Mouse (Mus musculus) stomach, embryonic 14.5 days (tissue): ENCODE measurements around the gene Gm49380. TPM values are rescaled to one million over a fixed set of nuclear protein-coding genes. Genes with fewer than 3 reads are reported as not detected.

Experiments
- ATAC-seq: fragments of 200-750 bp; cut with Nextera tagmentation; 2 replicates; pipeline ENCODE4 v1.8.0; 2017; ENCODE audit warnings: low read depth, moderate TSS enrichment; ENCODE audit not compliant: insufficient number of reproducible peaks, insufficient read depth, low FRiP score
- H3K27ac ChIP-seq: fragments of 300-500 bp; sonication (generic); 2 replicates; pipeline ENCODE4 v1.5.1; 2014; ENCODE audit warnings: mild to moderate bottlenecking, low read length, moderate library complexity, mixed read lengths
- H3K27me3 ChIP-seq: fragments of 300-500 bp; sonication (generic); 2 replicates; pipeline ENCODE4 v1.6.1; 2014; ENCODE audit warnings: low read length, control low read depth, mixed read lengths; ENCODE audit not compliant: control insufficient read depth, insufficient read depth
- H3K36me3 ChIP-seq: fragments of 300-500 bp; sonication (generic); 2 replicates; pipeline ENCODE4 v1.6.1; 2014; ENCODE audit warnings: mild to moderate bottlenecking, control low read depth, low read length, moderate library complexity, mixed read lengths; ENCODE audit not compliant: control insufficient read depth, insufficient read depth
- H3K4me1 ChIP-seq: fragments of 300-500 bp; sonication (generic); 2 replicates; pipeline ENCODE4 v1.6.1; 2014; ENCODE audit warnings: low read length, control low read depth, mixed read lengths; ENCODE audit not compliant: control insufficient read depth, insufficient read depth
- H3K4me2 ChIP-seq: fragments of 300-500 bp; sonication (generic); replicated peaks from 2 replicates; pipeline ENCODE4 v1.6.1; 2014; ENCODE audit warnings: low read depth, low read length, control low read depth
- H3K4me3 ChIP-seq: fragments of 300-500 bp; sonication (generic); 2 replicates; pipeline ENCODE4 v1.5.1; 2014; ENCODE audit warnings: low read depth, low read length, control low read depth
- H3K9ac ChIP-seq: fragments of 300-500 bp; sonication (generic); replicated peaks from 2 replicates; pipeline ENCODE4 v1.6.1; 2014; ENCODE audit warnings: low read depth, mild to moderate bottlenecking, control low read depth, low read length, moderate library complexity, mixed read lengths
- H3K9me3 ChIP-seq: fragments of 300-500 bp; sonication (generic); 2 replicates; pipeline ENCODE4 v1.6.1; 2016; ENCODE audit warnings: low read depth, low read length, control low read depth; ENCODE audit not compliant: control insufficient read depth
- WGBS: fragments of 180-500 bp; shearing (Covaris S2); extraction: QIAGEN DNeasy Blood & Tissue Kit; methylation state at CpG from one replicate; pipeline ENCODE4 v1.1.7; 2014; 5-methylcytosine and 5-hydroxymethylcytosine counted together
- polyA plus RNA-seq: library from polyadenylated mRNA; unstranded; fragments of >200 nt; fragmentation: Nextera tagmentation; extraction: Ambion mirVana; gene quantifications from 2 replicates; pipeline ENCODE4 v1.2.1, GENCODE M21; 2014

The Gm49380 gene
- polyA plus RNA-seq, 1 experiment from 2014 or later: 0.52 TPM

DNA sequence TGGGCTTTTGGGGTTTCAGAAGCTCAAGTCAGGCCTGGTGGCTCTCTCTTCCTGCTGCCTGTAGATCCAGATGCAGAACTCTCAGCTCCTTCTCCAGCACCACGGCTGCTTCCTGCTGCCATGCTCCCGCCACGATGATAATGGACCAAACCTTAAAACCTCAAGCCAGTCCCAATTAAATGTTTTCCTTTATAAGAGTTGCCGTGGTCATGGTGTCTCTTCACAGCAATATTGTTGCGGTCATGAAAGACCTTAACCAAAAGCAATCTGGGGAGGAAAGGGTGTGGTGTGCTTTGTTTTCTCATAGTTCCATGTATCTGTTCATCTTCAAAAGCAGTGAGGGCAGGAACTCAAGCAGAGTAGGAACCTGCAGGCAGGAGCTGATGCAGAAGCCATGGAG, 76.2 kb downstream of the Gm49380 start:
- Histone ChIP-seq H3K4me1 (no peaks in the 10 kb centered on the region), H3K4me3 (no peak overlapping the region), H3K9me3 (no peaks in the 10 kb centered on the region), H3K36me3 (no peaks in the 10 kb centered on the region), H3K4me2 (no peak overlapping the region), H3K9ac (no peak overlapping the region), H3K27me3 (0 out of 2 replicates have a peak, but pooled peaks cover under 1% of the 10 kb centered on the region), H3K27ac (no peak overlapping the region)
- ATAC-seq: no peak
- 93% methylated on average over 5 of the region's 5 CpGs for WGBS

GRCm38 (mm10) chr9:44033957-44034727, 79.2 kb downstream of the Gm49380 start:
- Histone ChIP-seq H3K4me3 (no peak overlapping the region), H3K36me3 (no peaks in the 10 kb centered on the region), H3K4me2 (no peak overlapping the region), H3K27ac (no peak overlapping the region), H3K9ac (no peak overlapping the region), H3K9me3 (no peaks in the 10 kb centered on the region), H3K4me1 (no peaks in the 10 kb centered on the region), H3K27me3 (no peaks in the 10 kb centered on the region)
- WGBS: 67% methylated on average over 13 of the region's 13 CpGs
- no peak for ATAC-seq

DNA sequence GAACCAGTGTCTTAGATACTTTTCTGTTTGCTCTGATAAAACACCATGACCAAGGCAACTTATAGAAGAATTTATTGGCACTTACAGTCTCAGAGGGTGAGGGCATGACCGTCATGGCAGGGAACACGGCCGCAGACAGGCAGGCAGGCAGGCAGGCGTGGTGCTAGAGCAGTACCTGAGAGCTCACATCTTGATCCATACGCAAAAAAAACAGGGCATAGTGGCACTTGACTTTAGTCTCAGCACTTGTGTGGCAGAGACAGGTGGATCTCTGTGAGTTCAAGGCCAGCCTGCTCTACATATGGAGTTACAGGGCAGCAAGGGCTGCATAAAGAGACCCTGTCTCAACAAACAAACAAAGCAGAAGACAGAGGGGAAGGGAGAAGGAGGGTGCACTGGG, 80.0 kb downstream of the Gm49380 start:
- no peak for ATAC-seq
- WGBS: 93% methylated on average over 5 of the region's 5 CpGs
- H3K27ac ChIP-seq: no peak overlapping the region
- H3K9me3 ChIP-seq: no peaks in the 10 kb centered on the region
- no peaks in the 10 kb centered on the region for H3K27me3 ChIP-seq
- no peak overlapping the region for H3K4me3 ChIP-seq
- no peaks in the 10 kb centered on the region for H3K4me1 ChIP-seq
- H3K4me2 ChIP-seq: no peak overlapping the region
- no peaks in the 10 kb centered on the region for H3K36me3 ChIP-seq
- no peak overlapping the region for H3K9ac ChIP-seq

GRCm38 (mm10) chr9:44031946-44032345, 81.4 kb downstream of the Gm49380 start:
- Histone ChIP-seq H3K4me3 (no peak overlapping the region), H3K27me3 (no peaks in the 10 kb centered on the region), H3K27ac (no peak overlapping the region), H3K4me1 (no peaks in the 10 kb centered on the region), H3K9ac (no peak overlapping the region), H3K9me3 (no peaks in the 10 kb centered on the region), H3K36me3 (no peaks in the 10 kb centered on the region), H3K4me2 (no peak overlapping the region)
- ATAC-seq: no peak
- WGBS: 74% methylated on average over 4 of the region's 4 CpGs

- Histone ChIP-seq H3K4me3 (no peak overlapping the region), H3K4me1 (no peaks in the 10 kb centered on the region), H3K27ac (no peak overlapping the region), H3K36me3 (no peaks in the 10 kb centered on the region), H3K9me3 (no peaks in the 10 kb centered on the region), H3K9ac (no peak overlapping the region), H3K4me2 (no peak overlapping the region), H3K27me3 (no peaks in the 10 kb centered on the region)
- 89% methylated on average over 5 of the region's 5 CpGs for WGBS
- ATAC-seq: no peak
Measured at GRCm38 (mm10) chr9:44031079-44031478, 82.2 kb downstream of the Gm49380 start.

DNA sequence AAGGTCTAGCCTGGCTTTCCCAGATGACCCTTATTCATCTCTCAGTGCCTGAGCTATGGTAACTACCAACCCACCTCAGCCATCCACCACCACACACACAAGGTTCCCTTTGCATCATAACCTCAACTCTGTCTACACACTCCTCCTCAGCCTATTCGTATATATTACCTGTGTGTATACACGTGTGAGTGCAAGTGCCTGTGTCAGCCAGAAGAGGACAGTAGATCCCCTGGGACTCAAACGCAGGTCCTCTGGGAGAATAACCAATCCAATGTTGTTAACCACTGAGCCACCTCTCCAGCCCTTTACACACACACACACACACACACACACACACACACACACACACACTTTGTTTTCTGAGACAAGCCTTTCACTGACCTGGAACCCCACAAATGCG, 82.7 kb downstream of the Gm49380 start:
- Histone ChIP-seq H3K9me3 (no peaks in the 10 kb centered on the region), H3K27ac (no peak overlapping the region), H3K9ac (no peak overlapping the region), H3K36me3 (no peaks in the 10 kb centered on the region), H3K4me3 (no peak overlapping the region), H3K4me2 (no peak overlapping the region), H3K4me1 (no peaks in the 10 kb centered on the region), H3K27me3 (no peaks in the 10 kb centered on the region)
- WGBS: 93% methylated on average over 4 of the region's 4 CpGs
- ATAC-seq: no peak

DNA sequence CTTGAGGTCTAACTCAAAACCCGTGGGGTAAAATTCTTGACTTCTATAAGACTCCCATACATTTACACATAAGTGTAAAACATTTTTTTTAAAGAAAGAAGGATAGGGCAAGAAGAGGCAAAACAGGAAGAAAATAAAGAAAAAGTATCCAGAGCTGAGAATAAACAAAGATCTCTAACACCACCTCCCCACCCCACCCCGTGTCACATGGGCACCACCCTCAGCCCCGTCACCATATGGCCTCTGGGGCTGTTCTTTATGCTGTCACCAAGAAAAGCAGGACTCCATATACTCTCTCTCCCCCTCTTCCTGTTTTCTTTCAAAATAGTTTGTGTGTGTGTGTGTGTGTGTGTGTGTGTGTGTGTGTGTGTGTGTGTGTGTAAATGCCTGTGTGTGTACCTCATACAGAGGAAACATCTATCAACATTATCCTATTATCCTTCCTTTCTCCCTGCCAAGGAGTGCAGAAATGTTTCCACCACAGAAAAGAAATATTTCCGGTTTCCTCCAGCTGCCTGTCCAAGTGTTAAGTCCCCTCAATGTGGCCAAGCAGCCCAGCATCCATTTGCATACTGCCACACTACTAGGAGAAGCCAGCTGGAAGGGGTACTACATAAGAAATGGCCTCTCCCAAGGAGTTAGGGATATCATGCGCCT, 83.6 kb downstream of the Gm49380 start:
- no peak overlapping the region for H3K27ac ChIP-seq
- ATAC-seq: no peak
- no peak overlapping the region for H3K9ac ChIP-seq
- H3K4me3 ChIP-seq: no peak overlapping the region
- H3K4me1 ChIP-seq: no peaks in the 10 kb centered on the region
- no peaks in the 10 kb centered on the region for H3K9me3 ChIP-seq
- 45% methylated on average over 5 of the region's 5 CpGs for WGBS
- no peak overlapping the region for H3K4me2 ChIP-seq
- no peaks in the 10 kb centered on the region for H3K36me3 ChIP-seq
- H3K27me3 ChIP-seq: no peaks in the 10 kb centered on the region

DNA sequence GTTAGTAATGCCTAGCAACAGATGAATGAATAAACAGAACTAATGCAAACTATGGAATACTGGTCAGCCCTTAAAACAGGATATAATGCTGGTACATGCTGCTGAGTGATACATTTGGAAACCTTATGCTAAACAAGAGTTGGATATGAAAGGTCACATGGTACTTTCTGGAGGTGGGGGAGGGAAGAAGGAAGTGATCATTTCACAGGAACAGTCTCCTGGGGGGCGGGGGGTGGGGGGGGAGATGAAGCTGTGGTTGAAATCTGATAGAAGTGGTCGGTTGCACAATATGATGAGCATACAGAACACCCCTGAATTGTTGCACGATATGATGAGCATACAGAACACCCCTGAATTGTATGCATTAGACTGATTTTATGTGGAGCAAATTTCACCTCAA, 89.2 kb downstream of the Gm49380 start:
- H3K36me3 ChIP-seq: no peaks in the 10 kb centered on the region
- no peaks in the 10 kb centered on the region for H3K27me3 ChIP-seq
- no peak overlapping the region for H3K4me2 ChIP-seq
- WGBS: 77% methylated on average over 3 of the region's 3 CpGs
- no peaks in the 10 kb centered on the region for H3K4me1 ChIP-seq
- ATAC-seq: no peak
- no peak overlapping the region for H3K27ac ChIP-seq
- no peak overlapping the region for H3K4me3 ChIP-seq
- H3K9me3 ChIP-seq: no peaks in the 10 kb centered on the region
- no peak overlapping the region for H3K9ac ChIP-seq
